Mouse (Mus musculus): Measurements from ENCODE around the gene Lcp2.
"Not testable (repeated sequence)": the region's sequence is repeated elsewhere in the genome, so short reads cannot be mapped to it uniquely, and the experiment has no call there.

The Lcp2 gene

GRCm38 (mm10) chr11:34086164-34086751 lies 39.5 kb downstream of the Lcp2 start:
- no peak for DNase-seq (ENCODE audit: low read depth, low spot score)

DNA sequence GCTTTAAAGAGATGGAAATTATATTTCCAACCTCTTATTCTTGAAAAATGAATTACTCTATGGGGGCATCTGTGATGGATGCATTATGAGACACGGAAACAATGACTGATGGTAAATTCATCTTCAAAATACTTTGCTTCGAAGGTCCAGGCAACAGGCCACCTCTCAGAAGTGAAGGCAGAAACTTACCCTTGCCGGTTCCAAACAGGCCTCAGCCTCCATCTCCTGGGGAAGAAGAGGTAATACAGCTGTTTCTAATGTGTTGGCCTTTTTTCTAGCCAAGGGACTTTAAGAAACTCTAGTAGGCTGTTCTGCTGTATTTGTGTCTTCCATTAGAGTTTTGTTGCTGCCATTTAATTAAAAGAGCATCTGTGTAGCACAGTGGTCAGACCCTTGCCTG lies 40.3 kb downstream of the Lcp2 start:
- no peak for DNase-seq (ENCODE audit: low read depth, low spot score)

DNA sequence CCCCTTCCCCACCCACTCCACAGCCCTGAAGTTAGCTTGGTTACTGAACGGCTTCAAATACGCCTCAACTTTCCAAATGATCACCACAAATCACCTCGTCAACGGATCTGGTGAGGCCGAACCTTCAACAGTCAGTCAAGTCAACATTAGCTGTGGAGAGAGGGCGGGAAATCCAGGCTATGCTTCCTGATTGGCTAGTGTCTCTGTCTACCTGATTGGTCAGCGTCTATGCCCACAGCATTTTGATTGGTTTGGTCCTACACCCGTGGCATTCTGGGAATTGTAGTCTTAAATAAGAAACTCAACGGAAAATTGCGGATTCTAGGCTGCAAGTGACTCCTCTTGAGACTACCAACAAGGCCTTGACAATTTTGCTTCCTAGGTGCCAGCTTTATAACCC lies 51.7 kb downstream of the Lcp2 start, which contains the start of gene 4930469K13Rik:
4930469K13Rik (minus strand) TSS at position 133 of the 400 bp plus-strand sequence.
- peak; percentile 76 for DNase-seq (ENCODE audit: low read depth, low spot score)

DNA sequence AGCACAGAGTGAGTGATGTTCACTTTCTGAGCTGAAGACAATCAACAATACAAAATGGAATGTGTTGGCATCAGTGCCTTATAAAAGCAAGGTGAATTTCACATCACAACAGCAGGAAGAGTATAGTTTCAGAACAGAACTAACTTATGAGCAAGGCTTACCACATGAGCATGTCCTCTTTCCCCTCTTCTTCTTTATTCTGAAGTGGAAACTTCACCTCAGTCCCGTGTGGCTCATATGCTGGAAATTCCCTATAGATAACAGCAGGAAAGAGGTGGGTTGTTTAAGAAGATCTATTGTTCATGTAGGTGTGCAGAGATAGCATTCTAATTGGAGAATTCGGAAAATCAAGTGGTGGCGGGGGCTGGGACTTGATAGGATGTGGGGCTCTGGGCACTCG lies 55.1 kb downstream of the Lcp2 start:
- no peak for DNase-seq (ENCODE audit: low read depth, low spot score)

GRCm38 (mm10) chr11:34104919-34105318 lies 58.2 kb downstream of the Lcp2 start:
- no peak for DNase-seq (ENCODE audit: low read depth, low spot score)

DNA sequence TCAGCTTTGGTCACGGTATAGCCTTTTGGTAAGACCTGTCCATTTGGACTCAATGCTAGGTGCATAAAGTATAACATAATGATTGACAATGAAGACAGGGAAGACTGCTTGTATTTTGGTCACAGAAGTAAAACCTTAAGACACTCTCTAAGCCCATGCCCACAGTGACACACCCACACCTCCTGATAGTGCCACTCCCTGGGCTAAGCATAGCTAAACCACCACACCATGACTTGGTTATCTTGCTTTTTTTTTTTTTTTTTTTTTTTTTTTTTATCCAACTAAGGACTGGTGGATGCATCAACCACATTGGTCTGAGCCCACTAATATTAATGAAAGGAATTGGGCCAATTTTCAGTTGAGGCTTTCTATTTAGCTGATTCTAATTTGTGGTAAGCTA lies 62.5 kb downstream of the Lcp2 start:
- DNase-seq (ENCODE audit: low read depth, low spot score), result no peak

- no peak for DNase-seq (ENCODE audit: low read depth, low spot score)
Measured at GRCm38 (mm10) chr11:34111940-34112339, 65.2 kb downstream of the Lcp2 start.

GRCm38 (mm10) chr11:34112781-34113380 lies 66.2 kb downstream of the Lcp2 start:
- no peak for DNase-seq (ENCODE audit: low read depth, low spot score)

DNA sequence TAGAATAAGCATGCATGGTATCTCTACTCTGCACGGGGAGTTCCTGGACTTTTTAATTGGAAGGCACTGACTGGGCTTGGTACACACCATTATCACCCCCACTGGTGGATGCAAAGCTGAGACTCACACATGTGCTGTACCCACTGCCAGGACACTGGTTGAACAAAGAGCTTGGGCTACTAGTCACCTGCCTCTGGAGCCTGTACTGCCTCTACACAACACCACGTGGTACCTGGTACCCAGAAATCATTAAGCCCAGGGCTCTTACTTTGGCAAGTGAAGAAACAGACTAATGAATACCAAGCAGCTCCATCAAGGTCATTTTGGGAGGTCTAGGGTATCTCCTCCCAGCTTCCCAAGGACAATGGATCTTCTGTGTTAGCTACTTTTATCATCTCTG lies 67.0 kb downstream of the Lcp2 start:
- DNase-seq (ENCODE audit: low read depth, low spot score), result no peak

- DNase-seq (ENCODE audit: low read depth, low spot score), result no peak
Measured at GRCm38 (mm10) chr11:34116572-34117135, 69.9 kb downstream of the Lcp2 start.

DNA sequence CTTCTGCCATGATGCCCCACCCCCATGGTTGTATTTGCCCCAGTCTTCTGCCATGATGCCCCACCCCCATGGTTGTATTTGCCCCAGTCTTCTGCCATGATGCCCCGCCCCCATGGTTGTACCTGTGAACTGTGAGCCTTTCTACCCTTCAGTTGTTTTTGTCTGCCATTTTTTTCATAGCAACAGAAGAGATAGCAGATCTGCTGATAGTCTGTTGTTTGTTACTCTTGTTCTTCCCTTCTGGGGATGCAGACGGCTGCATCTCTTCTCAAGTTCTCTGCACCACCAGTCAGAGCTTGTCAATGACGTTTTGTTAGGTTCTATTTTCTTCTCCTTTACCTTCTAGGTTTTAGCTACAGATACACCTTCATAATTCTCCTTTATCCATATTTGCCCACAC lies 70.9 kb downstream of the Lcp2 start:
- DNase-seq (ENCODE audit: low read depth, low spot score), result no peak

GRCm38 (mm10) chr11:34118319-34118718 lies 71.6 kb downstream of the Lcp2 start:
- DNase-seq (ENCODE audit: low read depth, low spot score), result no peak

GRCm38 (mm10) chr11:34123147-34123546 lies 76.4 kb downstream of the Lcp2 start:
- peak; percentile 68 for DNase-seq (ENCODE audit: low read depth, low spot score)

DNA sequence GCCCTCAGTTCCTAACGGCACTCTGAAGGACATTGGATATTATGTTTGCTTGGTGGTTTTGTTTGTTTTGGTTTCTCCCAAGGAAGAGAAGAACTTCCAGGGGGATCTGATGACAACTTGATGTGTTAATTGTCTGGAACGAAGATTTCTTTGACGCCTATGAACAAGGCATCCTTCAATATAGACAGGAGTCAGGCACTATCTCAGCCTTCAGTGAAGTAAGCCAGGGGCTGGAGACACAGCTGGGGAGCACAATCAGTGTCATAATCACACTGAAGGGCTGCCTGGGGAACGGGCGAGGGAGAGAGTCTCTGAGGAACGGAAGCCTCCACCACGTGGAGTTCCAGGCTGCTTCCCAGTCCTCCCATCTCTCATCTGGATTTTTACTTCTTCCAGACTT lies 78.1 kb downstream of the Lcp2 start:
- no peak for DNase-seq (ENCODE audit: low read depth, low spot score)

DNA sequence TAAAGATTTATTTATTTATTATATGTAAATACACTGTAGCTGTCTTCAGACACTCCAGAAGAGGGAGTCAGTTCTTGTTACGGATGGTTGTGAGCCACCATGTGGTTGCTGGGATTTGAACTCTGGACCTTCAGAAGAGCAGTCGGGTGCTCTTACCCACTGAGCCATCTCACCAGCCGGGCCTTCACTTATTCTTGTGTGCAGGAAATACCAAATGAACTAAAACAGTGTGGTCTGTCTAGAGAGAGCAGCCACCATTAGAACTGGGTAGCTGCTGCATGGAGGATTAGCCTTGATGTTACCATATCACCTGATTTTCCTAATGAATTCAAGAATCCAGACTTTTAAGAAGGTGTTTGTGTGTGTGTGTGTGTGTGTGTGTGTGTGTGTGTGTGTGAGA lies 79.0 kb downstream of the Lcp2 start:
- not testable (repeated sequence) for DNase-seq (ENCODE audit: low read depth, low spot score)

- DNase-seq (ENCODE audit: low read depth, low spot score), result no peak
Measured at GRCm38 (mm10) chr11:34128412-34128811, 81.7 kb downstream of the Lcp2 start.

- no peak for DNase-seq (ENCODE audit: low read depth, low spot score)
Measured at GRCm38 (mm10) chr11:34139296-34139695, 92.6 kb downstream of the Lcp2 start.
